Mouse (Mus musculus) adrenal gland, postnatal 36 days (tissue): Measurements from ENCODE around the gene Klhdc4. TPM values are rescaled to one million over a fixed set of nuclear protein-coding genes. Genes with fewer than 3 reads are reported as not detected.

Source experiments
- DNase-seq, 2 experiments: peaks; one replicate each; pipeline ENCODE4 v3.0.0; 2021; ENCODE audit warnings: mixed read lengths in 1 of 2
- total RNA-seq, 2 experiments: library from RNA; stranded (reverse); gene quantifications; 2 replicates each; pipeline ENCODE4 v1.2.3; 2021

The Klhdc4 gene
- total RNA-seq, 2 experiments from 2014 or later: 22.7 to 23.1 TPM

DNA sequence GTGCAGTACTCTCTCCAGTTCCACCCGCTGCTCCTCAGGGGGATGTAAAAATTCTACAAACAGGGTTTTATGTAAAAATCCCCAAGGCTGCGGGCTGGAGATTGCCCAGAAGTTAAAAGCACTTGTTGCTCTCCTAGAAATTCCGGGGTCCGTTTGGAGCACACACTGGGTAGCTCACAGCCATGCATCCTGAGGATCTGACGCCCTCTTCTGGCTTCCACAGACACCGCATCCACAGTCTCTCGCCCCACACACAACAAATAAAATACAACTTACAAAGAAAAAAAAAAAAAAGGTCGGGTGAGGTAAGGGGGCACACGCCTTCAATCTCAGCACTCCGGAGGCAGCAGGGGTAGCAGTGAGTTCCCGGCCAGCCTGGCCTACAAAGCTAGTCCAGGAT lies 21.3 kb downstream of the Klhdc4 start:
- no peak for DNase-seq

DNA sequence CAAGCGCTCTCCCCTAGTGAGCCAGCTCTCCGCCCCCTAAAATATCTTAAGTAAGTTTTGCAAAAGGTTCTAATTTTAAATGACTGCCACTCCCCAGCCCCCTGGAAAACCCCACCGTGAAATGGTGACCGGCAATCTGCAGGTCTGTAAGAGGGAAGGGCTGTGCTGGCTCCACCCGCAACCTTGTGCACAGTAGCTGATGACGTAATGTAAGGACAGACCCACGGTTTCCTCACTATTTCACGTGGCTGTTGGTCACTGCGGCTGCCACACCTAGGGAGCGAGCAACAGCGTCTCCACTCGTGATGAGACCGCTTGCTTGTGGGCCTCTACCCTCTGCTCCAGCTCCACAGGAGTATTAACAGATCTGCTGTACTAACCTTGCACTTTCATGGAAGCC lies 23.2 kb downstream of the Klhdc4 start:
- DNase-seq: no peak

- DNase-seq: no peak
Observed at GRCm38 (mm10) chr8:121804829-121805228, 24.5 kb downstream of the Klhdc4 start.

DNA sequence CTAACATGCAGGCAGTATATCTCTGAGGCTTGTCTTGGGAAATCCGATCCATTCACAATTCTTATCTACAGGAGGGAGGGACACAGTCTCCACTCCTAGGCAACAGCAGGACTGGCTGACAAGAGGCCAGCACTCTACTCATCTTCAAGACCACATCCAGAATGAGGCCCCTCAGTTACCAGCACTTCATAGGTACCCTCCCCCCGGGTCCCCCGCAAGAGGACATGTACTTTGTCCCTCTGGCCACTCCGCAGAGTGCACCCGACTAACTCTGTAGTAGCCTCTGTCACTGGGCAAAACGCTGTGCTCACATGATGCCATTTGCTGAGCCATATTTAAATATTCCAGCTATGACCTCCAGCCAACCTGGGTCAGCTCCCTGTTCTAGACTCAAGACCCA lies 31.0 kb downstream of the Klhdc4 start:
- no peak for DNase-seq

GRCm38 (mm10) chr8:121796406-121796805 lies 33.0 kb downstream of the Klhdc4 start:
- DNase-seq: peak in 1 of 2 experiments; percentile 40

DNA sequence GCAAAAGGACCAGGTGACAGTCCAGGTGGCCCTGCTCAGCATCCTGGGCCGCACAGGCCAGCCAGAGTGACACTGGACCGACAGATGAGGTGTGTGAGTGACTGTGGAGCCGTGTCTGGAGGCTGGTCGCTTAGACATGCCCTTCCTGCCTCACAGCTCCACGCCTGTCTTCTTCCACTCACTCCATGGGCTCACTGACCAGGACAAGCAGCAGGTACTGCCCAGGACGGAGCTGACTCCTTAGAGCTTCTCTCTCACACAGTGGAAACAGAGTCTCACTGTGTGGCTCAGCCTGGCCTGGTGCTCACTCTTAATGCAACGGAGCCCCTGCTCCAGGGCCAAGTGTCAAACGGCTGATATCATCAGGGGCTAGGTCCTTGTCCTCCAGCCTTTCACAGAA lies 33.9 kb downstream of the Klhdc4 start:
- DNase-seq: no peak

- no peak for DNase-seq
Observed at GRCm38 (mm10) chr8:121794151-121794550, 35.2 kb downstream of the Klhdc4 start.

DNA sequence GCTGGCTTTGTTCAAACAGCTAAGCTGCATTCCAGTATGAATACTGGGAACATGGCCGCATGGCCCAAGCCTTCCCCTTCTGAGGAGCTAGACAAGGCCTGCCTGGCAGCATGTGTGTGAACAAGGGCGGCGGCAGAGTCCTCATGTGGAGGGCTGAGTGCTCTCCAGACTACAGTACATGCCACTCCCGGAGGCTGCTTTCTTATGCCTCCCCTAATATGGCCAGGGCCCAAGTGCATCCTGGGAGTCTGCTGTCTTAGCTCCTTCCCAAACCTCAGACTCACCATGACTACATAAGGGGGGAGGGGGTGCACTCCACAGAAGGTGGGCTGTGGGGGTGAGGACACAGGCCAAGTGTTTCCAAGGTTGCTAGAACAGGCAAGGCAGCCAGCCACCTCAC lies 36.7 kb downstream of the Klhdc4 start:
- no peak for DNase-seq

GRCm38 (mm10) chr8:121792159-121792558 lies 37.2 kb downstream of the Klhdc4 start:
- DNase-seq: no peak

DNA sequence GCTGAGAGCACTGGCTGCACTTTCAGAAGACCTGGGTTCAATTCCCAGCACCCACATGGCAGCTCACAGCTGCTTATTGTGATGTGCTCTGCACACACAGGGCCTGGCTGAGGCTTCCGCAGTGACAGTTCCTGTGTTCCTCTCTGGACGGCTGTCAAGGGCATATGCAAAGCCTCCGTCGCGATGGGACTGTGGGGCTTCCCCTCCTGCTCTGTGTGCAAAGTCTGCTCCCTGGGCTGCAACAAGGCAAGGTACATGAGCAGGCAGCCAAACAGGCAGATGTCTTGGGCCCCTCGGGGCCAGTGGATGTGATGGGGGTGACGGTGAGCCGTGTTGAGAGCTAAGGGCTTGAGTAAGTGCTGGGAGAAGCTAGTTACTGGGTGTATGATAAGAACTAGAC lies 40.6 kb downstream of the Klhdc4 start:
- no peak for DNase-seq

GRCm38 (mm10) chr8:121786542-121786941 lies 42.8 kb downstream of the Klhdc4 start:
- no peak for DNase-seq

DNA sequence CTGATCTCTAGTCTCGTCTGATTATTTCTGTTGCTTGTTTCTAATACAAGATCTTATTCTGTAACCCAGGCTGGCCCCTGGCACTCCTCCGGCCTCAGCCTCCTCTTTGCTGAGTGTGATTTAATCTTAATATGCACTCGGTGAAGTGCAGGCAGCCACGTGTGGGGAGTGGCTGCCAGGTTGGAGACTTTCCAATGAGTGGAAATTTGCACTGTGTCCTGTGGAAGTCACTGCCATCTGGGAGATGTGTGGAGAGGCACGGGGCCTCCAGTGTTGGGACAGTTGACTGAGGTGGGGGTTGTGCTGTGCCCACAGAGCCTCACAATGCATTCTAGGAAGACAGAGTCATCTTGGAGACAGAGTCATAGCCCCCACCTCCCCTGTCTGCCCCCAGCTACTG lies 46.9 kb downstream of the Klhdc4 start:
- no peak for DNase-seq

GRCm38 (mm10) chr8:121773876-121774275 lies 55.5 kb downstream of the Klhdc4 start:
- DNase-seq: no peak

DNA sequence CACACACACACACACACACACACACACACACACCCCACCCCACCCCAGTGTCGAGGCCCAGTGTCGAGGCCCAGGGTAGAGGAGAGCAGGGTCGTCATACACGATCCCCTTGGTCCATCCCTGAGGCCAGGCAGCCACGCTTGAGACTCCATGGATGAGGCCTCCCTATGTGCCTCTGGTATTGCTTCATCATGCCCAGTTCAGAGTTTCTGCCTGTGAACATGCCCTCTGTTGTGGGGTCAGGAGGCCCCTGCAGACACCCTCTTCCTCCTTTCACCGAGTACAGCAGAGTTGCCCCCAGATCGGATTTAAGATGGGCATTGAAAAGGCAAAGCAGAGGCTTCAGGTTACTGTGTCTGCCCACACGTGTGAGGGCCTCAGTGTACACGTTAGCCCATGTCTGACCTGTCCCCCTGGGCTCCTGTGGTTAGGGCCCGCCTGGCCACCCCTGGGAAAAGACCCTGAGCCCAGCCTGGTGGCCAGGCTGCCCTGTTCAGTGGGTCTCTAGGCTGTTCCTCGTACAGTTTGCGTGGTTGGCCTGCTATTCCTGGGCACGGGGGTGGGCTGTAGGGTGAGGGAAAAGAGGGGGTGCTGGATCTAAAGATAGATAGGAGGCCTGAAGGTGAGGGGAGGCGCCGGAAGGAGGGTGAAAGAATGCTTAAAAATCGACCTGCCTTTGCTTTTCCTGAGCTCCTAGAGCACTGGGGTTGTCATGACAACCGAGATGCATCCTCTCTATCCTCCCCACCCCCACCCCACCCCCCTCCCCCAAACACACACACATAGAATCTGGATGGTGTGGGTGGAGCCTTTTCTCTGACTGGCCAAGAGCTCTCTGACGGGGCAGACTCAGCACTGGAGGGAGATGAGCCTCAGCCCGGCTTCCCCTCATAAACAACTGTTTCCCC lies 58.3 kb downstream of the Klhdc4 start:
- no peak for DNase-seq

- DNase-seq: no peak
Observed at GRCm38 (mm10) chr8:121769621-121770020, 59.7 kb downstream of the Klhdc4 start.

DNA sequence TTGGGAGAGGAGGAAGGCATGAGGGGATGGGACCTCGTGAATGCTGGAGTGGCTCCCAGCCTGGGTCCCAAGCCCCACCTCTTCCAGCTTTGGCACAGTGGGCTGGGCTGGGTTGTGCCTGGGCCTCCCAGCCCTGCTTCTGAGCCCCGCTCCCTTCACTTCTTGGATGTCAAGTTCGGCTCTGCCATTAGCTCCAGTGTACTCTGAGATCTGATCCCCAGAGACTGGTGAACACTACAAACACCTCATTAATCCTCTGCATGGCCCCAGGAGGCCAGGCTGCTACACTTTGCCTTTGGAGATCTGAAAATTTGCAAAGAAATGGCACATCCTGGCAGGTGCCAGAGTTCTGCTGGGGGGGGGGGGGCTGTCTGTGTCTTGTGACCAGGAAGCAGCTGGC lies 60.3 kb downstream of the Klhdc4 start:
- DNase-seq: no peak

DNA sequence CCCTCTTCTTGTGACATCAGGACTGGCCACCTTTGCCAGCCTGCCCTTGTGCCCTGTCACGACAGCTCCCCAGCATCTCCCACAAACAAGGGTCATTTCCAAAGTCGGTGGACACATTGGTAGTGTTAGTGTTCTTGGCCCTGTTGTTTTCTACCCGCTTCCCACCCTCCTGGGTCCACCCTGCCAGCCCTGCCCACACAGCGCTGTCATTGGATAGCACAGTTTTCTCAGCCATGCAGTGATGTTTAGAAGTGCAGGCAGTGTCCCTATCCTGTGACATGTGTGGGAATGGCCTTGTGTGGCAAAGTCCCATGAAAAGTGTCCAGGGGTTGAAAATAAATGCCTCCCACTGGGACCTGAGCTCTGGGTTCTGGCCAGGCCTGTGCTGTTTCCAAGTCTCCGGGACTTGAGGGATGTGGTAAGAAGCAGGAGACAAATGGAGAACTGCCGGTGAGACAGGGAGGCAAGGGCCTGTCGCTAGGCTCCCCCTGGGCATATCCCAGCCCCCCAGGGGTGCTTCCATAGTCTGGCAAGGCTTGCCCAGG lies 63.7 kb downstream of the Klhdc4 start:
- no peak for DNase-seq

- DNase-seq: no peak
Observed at GRCm38 (mm10) chr8:121763700-121764013, 65.7 kb downstream of the Klhdc4 start.

GRCm38 (mm10) chr8:121762999-121763699 lies 66.2 kb downstream of the Klhdc4 start:
- no peak for DNase-seq

GRCm38 (mm10) chr8:121761480-121761879 lies 67.9 kb downstream of the Klhdc4 start:
- DNase-seq: peak; percentile 52 to 56

- no peak for DNase-seq
Observed at GRCm38 (mm10) chr8:121760484-121760883, 68.9 kb downstream of the Klhdc4 start.

DNA sequence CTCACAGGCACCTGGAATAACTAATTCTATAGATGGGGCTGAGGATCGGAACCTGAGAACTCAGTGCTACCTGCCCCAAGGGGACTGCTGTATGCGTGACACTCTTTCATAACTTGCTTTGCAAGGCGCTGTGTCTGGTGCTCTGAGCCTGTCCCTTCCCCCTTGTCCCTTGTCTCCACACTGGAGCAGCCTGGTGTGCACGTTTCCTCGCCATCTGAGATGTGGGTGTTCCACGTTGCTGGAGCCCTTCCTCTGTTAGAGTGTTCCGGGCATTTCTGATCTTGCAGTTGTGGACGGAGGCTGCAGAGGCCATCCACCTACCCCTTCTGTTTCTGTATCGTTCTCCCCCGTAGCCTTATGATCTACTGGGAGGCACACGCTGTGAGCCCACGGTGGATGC lies 70.9 kb downstream of the Klhdc4 start:
- DNase-seq: no peak

DNA sequence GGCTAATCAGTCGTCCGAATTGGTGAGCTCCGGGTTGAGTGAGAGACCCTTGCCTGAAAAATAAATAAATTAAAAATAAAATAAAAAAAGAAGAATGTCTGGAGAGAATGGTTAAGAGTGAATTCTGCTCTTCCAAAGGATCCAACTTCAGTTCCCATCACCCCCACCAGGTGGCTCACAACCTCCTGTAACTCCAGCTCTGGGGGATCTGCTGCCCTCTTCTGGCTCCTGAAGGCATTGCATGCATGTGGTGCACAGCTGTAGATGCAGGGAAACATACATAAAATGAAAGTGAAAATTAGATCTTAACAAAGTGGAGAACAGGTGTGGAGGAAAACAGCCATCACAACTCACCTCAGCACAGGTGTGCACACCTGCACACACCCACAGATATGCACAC lies 78.0 kb downstream of the Klhdc4 start:
- DNase-seq: peak; percentile 51 to 78
